Comparison of ENCODE assay signal across 11 mouse cellular contexts in genomic region chr17:80112665-80113305, GRCm38 (mm10). TPM values are rescaled to one million over a fixed set of nuclear protein-coding genes. Genes with fewer than 3 reads are reported as not detected.
DNase-seq lines count a peak whose midpoint lies in the region; ATAC-seq and TF ChIP-seq lines count a peak whose summit lies in the region.
"Had no signal": no experiment of that assay in that cellular context is flagged by ENCODE, and none has a peak within 500 bp of the region (broad histone marks: within the 10 kb centered on the region; RNA-seq: fewer than 3 reads in every experiment).

No protein-coding gene starts in this region.

- 0 out of 2 replicates have a peak, but pooled peaks cover 2% of the 10 kb centered on the region for H3K4me1 ChIP-seq in lung, adult 2 months (ENCODE audit: control insufficient read depth, insufficient read depth, low read length)

- H3K4me3 ChIP-seq in lung, adult 2 months (replicated peaks; ENCODE audit: extremely low read depth, low read depth, low read length), result no peak overlapping the region
- H3K4me3 ChIP-seq: gastrocnemius, adult 2 months had no signal

- TF ChIP-seq POLR2A in lung, adult 2 months (IDR thresholded peaks at IDR 0.05; ENCODE audit: borderline replicate concordance, extremely low read depth, low read depth, low read length), result no peak

- TF ChIP-seq CTCF in lung, adult 2 months (IDR thresholded peaks at IDR 0.05; ENCODE audit: insufficient read depth, low read length), result no peak

- DNase-seq in lung, postnatal 10 days, result peak; percentile 18
- DNase-seq in lung, adult 2 months, result no peak
- DNase-seq in lung, postnatal 36 days, result peak; percentile 51
- DNase-seq in thymus, postnatal 14 days, result peak; percentile 47
- DNase-seq in kidney, postnatal 10 days, result no peak
- no peak for DNase-seq in urinary bladder, postnatal 10 days (ENCODE audit: low spot score)
- DNase-seq in heart, adult 9 months (ENCODE audit: low spot score in 2 of 2), result no peak
- DNase-seq: cerebellum, adult 11-12 months; gastrocnemius, adult 2 months had no signal

- peak; percentile 94 for ATAC-seq in activated CD4-positive, CD25-positive, alpha-beta regulatory T cell, adult 4 months
- ATAC-seq: hindbrain, embryonic 16.5 days had no signal

- 45% methylated on average over 5 of the region's 5 CpGs for WGBS in lung, adult 2 months

RNA-seq across cellular contexts. Expression of gene Galm, which starts 14.5 kb away (rescaled TPM):
- 3.8 and 7.6 TPM in 2 replicates for polyA plus RNA-seq in lung, adult 2 months (2012; rRNA removed)
- 10 to 100 TPM; 33.3 to 40.7 TPM for polyA plus RNA-seq in activated CD4-positive, CD25-positive, alpha-beta regulatory T cell, adult 4 months (2017; shearing (Covaris generic))

RNA-seq across cellular contexts. Expression of gene Hnrnpll, which starts 50.7 kb away (rescaled TPM):
- 18.2 and 18.5 TPM in 2 replicates for polyA plus RNA-seq in lung, adult 2 months (2012; rRNA removed)
- 10 to 100 TPM; 22.2 to 32.4 TPM for polyA plus RNA-seq in activated CD4-positive, CD25-positive, alpha-beta regulatory T cell, adult 4 months (2017; shearing (Covaris generic))

Comparison
In these comparisons a context has a peak if more than half of its experiments do, and no peak if none do; other contexts are left out.
1. DNase-seq: peak in lung, postnatal 10 days (single experiment), lung, postnatal 36 days (single experiment) and thymus, postnatal 14 days (single experiment); none in lung, adult 2 months (single experiment), kidney, postnatal 10 days (single experiment), urinary bladder, postnatal 10 days (single experiment) and heart, adult 9 months (0 of 2).